9 mouse cellular contexts compared by ENCODE assay signal in genomic region chr12:87102165-87102631, GRCm38 (mm10). TPM values are rescaled to one million over a fixed set of nuclear protein-coding genes. Genes with fewer than 3 reads are reported as not detected.
A peak's percentile ranks its signal among the peaks of the same experiment; 100 is the strongest.
DNase-seq lines count a peak whose midpoint lies in the region; ATAC-seq and TF ChIP-seq lines count a peak whose summit lies in the region.
"Had no signal": no experiment of that assay in that cellular context is flagged by ENCODE, and none has a peak within 500 bp of the region (broad histone marks: within the 10 kb centered on the region; RNA-seq: fewer than 3 reads in every experiment).

TSS of gene Ngb (minus strand) at chr12:87102539.

- peak within 1 kb of the TSS; percentile 62 for H3K4me2 ChIP-seq in heart, embryonic 14.5 days (ENCODE audit: low read length)
- peak within 1 kb of the TSS; percentile 77 for H3K4me2 ChIP-seq in hindbrain, postnatal 0 days (ENCODE audit: low read depth, low read length)
- H3K4me2 ChIP-seq in midbrain, embryonic 14.5 days (ENCODE audit: low read length): peak within 1 kb of the TSS; percentile 62

- 0 out of 4 replicates have a peak, but pooled peaks cover 0 to 5% of the 10 kb centered on the region in 2 experiments for H3K4me1 ChIP-seq in heart, embryonic 14.5 days (ENCODE audit: control insufficient read depth in 2 of 2, insufficient read depth in 2 of 2, low read length in 2 of 2)
- peaks cover 8% of the 10 kb centered on the region for H3K4me1 ChIP-seq in hindbrain, postnatal 0 days (ENCODE audit: insufficient read depth, low read length)
- peaks cover 11% of the 10 kb centered on the region; the same call in 1 of the 2 replicates for H3K4me1 ChIP-seq in midbrain, embryonic 14.5 days (ENCODE audit: control insufficient read depth, insufficient read depth, low read length)

- 4% methylated on average over 32 of the region's 32 CpGs for WGBS in heart, embryonic 14.5 days
- 2% methylated on average over 30 of the region's 32 CpGs for WGBS in hindbrain, postnatal 0 days
- 2% methylated on average over 32 of the region's 32 CpGs for WGBS in midbrain, embryonic 14.5 days

- TF ChIP-seq CTCF in hindbrain, postnatal 0 days (IDR thresholded peaks at IDR 0.05; ENCODE audit: low read depth): no peak

- H3K4me3 ChIP-seq in heart, embryonic 14.5 days (ENCODE audit: control insufficient read depth in 1 of 2, insufficient read depth in 1 of 2, low read depth in 1 of 2, low read length in 2 of 2): peak within 1 kb of the TSS; percentile 23 to 29; a peak in 3 of 4 replicates
- H3K4me3 ChIP-seq in hindbrain, postnatal 0 days (ENCODE audit: low read length): peak within 1 kb of the TSS; percentile 40
- H3K4me3 ChIP-seq in midbrain, embryonic 14.5 days (replicated peaks; ENCODE audit: low read depth, low read length): peak within 1 kb of the TSS; percentile 30
- H3K4me3 ChIP-seq: megakaryocyte, embryonic 14.5 days had no signal

- ATAC-seq in heart, embryonic 14.5 days (ENCODE audit: insufficient number of reproducible peaks, insufficient read depth, low FRiP score, low read depth): no peak
- ATAC-seq in hindbrain, postnatal 0 days: peak; percentile 68
- 0 out of 2 replicates have a peak, but pooled peaks have one; percentile 27 for ATAC-seq in midbrain, embryonic 14.5 days (ENCODE audit: low FRiP score, low TSS enrichment)
- no peak for ATAC-seq in erythroid progenitor cell, adult 5-6 weeks (replicated peaks; ENCODE audit: low FRiP score, poor library complexity, severe bottlenecking)

- DNase-seq in heart, postnatal 4 days: no peak
- DNase-seq in embryo, embryonic 11 days: peak; percentile 34
- DNase-seq in hindbrain, postnatal 0 days (ENCODE audit: low spot score): peak; percentile 14
- DNase-seq in midbrain, embryonic 14.5 days: peak; percentile 35
- no peak for DNase-seq in cerebellum, postnatal 14 days
- DNase-seq in layer of hippocampus, adult 9-11 months: no peak

- H3K36me3 ChIP-seq in heart, embryonic 14.5 days (ENCODE audit: control insufficient read depth, insufficient read depth, low read length): no peaks in the 10 kb centered on the region
- H3K36me3 ChIP-seq in hindbrain, postnatal 0 days (ENCODE audit: insufficient read depth, low read length): no peaks in the 10 kb centered on the region
- H3K36me3 ChIP-seq in midbrain, embryonic 14.5 days (ENCODE audit: control insufficient read depth, insufficient read depth, low read length): no peaks in the 10 kb centered on the region

- H3K27me3 ChIP-seq in heart, embryonic 14.5 days (ENCODE audit: control insufficient read depth, insufficient read depth, low read length): peaks cover 34% of the 10 kb centered on the region
- H3K27me3 ChIP-seq in hindbrain, postnatal 0 days (ENCODE audit: insufficient read depth, low read length): no peaks in the 10 kb centered on the region; the same call in 1 of the 2 replicates
- peaks cover 10% of the 10 kb centered on the region; the same call in 1 of the 2 replicates for H3K27me3 ChIP-seq in midbrain, embryonic 14.5 days (ENCODE audit: control insufficient read depth, insufficient read depth, low read length)

- no peaks in the 10 kb centered on the region for H3K9me3 ChIP-seq in heart, embryonic 14.5 days (ENCODE audit: control insufficient read depth, low read length)
- H3K9me3 ChIP-seq in hindbrain, postnatal 0 days (ENCODE audit: low read length): no peaks in the 10 kb centered on the region
- no peaks in the 10 kb centered on the region for H3K9me3 ChIP-seq in midbrain, embryonic 14.5 days (ENCODE audit: control insufficient read depth, low read length)
- H3K9me3 ChIP-seq: megakaryocyte, embryonic 14.5 days had no signal

- peak within 1 kb of the TSS; percentile 34; the same call in 1 of the 2 replicates for H3K9ac ChIP-seq in heart, embryonic 14.5 days (ENCODE audit: low read length)
- H3K9ac ChIP-seq in hindbrain, postnatal 0 days (replicated peaks; ENCODE audit: low read length): peak within 1 kb of the TSS; percentile 35; the same call in 1 of the 2 replicates
- H3K9ac ChIP-seq in midbrain, embryonic 14.5 days (replicated peaks; ENCODE audit: low read length): peak within 1 kb of the TSS; percentile 44; the same call in 1 of the 2 replicates

- H3K27ac ChIP-seq in heart, embryonic 14.5 days (replicated peaks in 1 of 2; ENCODE audit: control insufficient read depth in 1 of 2, insufficient read depth in 1 of 2, low read depth in 2 of 2, low read length in 2 of 2): no peak within 1 kb of the TSS
- H3K27ac ChIP-seq in hindbrain, postnatal 0 days: no peak within 1 kb of the TSS
- no peak within 1 kb of the TSS for H3K27ac ChIP-seq in midbrain, embryonic 14.5 days (replicated peaks; ENCODE audit: low read depth, low read length)

RNA-seq across cellular contexts. Expression of gene Ngb, which starts in this region (rescaled TPM):
- 0.27 and 0.28 TPM in 2 replicates for polyA plus RNA-seq in heart, embryonic 14.5 days (2014; fragmentation: Nextera tagmentation; extraction: Ambion mirVana)
- not detected for total RNA-seq in heart, postnatal 4 days (2021)
- total RNA-seq in hindbrain, postnatal 0 days (2014; rRNA removed): 9.3 and 11.8 TPM in 2 replicates
- polyA plus RNA-seq in hindbrain, postnatal 0 days (2015; fragmentation: Nextera tagmentation; extraction: Ambion mirVana): 9.1 and 9.4 TPM in 2 replicates
- polyA plus RNA-seq in midbrain, embryonic 14.5 days (2014; fragmentation: Nextera tagmentation; extraction: Ambion mirVana): 3.8 and 5.1 TPM in 2 replicates
- total RNA-seq in erythroid progenitor cell, adult 5-6 weeks (2015; ENCODE audit: low replicate concordance): not detected in 2 replicates
- total RNA-seq in erythroid progenitor cell, adult 5-6 weeks (2017; ENCODE audit: low replicate concordance): not detected in 2 replicates

Comparison
In these comparisons a context has a peak if more than half of its experiments do, and no peak if none do; other contexts are left out.
1. ATAC-seq: peak in hindbrain, postnatal 0 days (single experiment) and midbrain, embryonic 14.5 days (single experiment); none in heart, embryonic 14.5 days (single experiment) and erythroid progenitor cell, adult 5-6 weeks (single experiment).
2. DNase-seq: peak in embryo, embryonic 11 days (single experiment), hindbrain, postnatal 0 days (single experiment) and midbrain, embryonic 14.5 days (single experiment); none in heart, postnatal 4 days (single experiment), cerebellum, postnatal 14 days (0 of 2) and layer of hippocampus, adult 9-11 months (single experiment).
3. Peak in every context shown above with its lines, with median percentiles within 50 percentile points of each other: H3K4me2 ChIP-seq, H3K4me3 ChIP-seq and H3K9ac ChIP-seq.